Mouse (Mus musculus) heart, embryonic 11.5 days (tissue): ENCODE measurements around the gene Vps54. TPM values are rescaled to one million over a fixed set of nuclear protein-coding genes. Genes with fewer than 3 reads are reported as not detected.

Experiments
- ATAC-seq: fragments of 200-750 bp; cut with Nextera tagmentation; replicated peaks from 2 replicates; pipeline ENCODE4 v1.8.0; 2017; ENCODE audit warnings: moderate library complexity; ENCODE audit not compliant: insufficient number of reproducible peaks, low FRiP score, low TSS enrichment
- H3K27ac ChIP-seq: fragments of 300-500 bp; sonication (generic); 2 replicates; pipeline ENCODE4 v1.5.1; 2014; ENCODE audit warnings: mild to moderate bottlenecking, low read depth, low read length
- H3K27me3 ChIP-seq: fragments of 300-500 bp; sonication (generic); 2 replicates; pipeline ENCODE4 v1.6.1; 2014; ENCODE audit warnings: mild to moderate bottlenecking, low read length, mixed read lengths; ENCODE audit not compliant: control insufficient read depth, insufficient read depth
- H3K36me3 ChIP-seq: fragments of 300-500 bp; sonication (generic); 2 replicates; pipeline ENCODE4 v1.6.1; 2014; ENCODE audit warnings: mild to moderate bottlenecking, low read length, moderate library complexity, mixed read lengths; ENCODE audit not compliant: control insufficient read depth, insufficient read depth
- H3K4me1 ChIP-seq: fragments of 300-500 bp; sonication (generic); 2 replicates; pipeline ENCODE4 v1.6.1; 2014; ENCODE audit warnings: low read length; ENCODE audit not compliant: control insufficient read depth, insufficient read depth
- H3K4me2 ChIP-seq: fragments of 300-500 bp; sonication (generic); 2 replicates; pipeline ENCODE4 v1.6.1; 2014; ENCODE audit warnings: mild to moderate bottlenecking, moderate library complexity
- H3K4me3 ChIP-seq: fragments of 300-500 bp; sonication (generic); 2 replicates; pipeline ENCODE4 v1.5.1; 2014; ENCODE audit warnings: low read depth, low read length
- H3K9ac ChIP-seq: fragments of 300-500 bp; sonication (generic); 2 replicates; pipeline ENCODE4 v1.6.1; 2014; ENCODE audit warnings: mild to moderate bottlenecking, low read depth, low read length, moderate library complexity
- H3K9me3 ChIP-seq: fragments of 300-500 bp; sonication (generic); replicated peaks from 2 replicates; pipeline ENCODE4 v1.6.1; 2016; ENCODE audit warnings: low read length; ENCODE audit not compliant: control insufficient read depth
- WGBS: fragments of 180-500 bp; shearing (Covaris S2); extraction: QIAGEN DNeasy Blood & Tissue Kit; methylation state at CpG from one replicate; pipeline ENCODE4 v1.1.7; 2014; ENCODE audit not compliant: insufficient replicate concordance; 5-methylcytosine and 5-hydroxymethylcytosine counted together
- polyA plus RNA-seq: library from polyadenylated mRNA; unstranded; fragments of >200 nt; fragmentation: Nextera tagmentation; extraction: Ambion mirVana; gene quantifications from 2 replicates; pipeline ENCODE4 v1.2.1, GENCODE M21; 2014

Vps54 gene
- polyA plus RNA-seq, 1 experiment from 2014 or later, result 12.6 TPM

GRCm38 (mm10) chr11:21339088-21339487 lies 100.0 kb downstream of the Vps54 start:
- Histone ChIP-seq H3K27ac (no peak overlapping the region), H3K4me1 (no peaks in the 10 kb centered on the region), H3K4me2 (no peak overlapping the region), H3K27me3 (no peaks in the 10 kb centered on the region), H3K4me3 (no peak overlapping the region), H3K36me3 (0 out of 2 replicates have a peak, but pooled peaks cover 4% of the 10 kb centered on the region), H3K9ac (no peak overlapping the region), H3K9me3 (no peaks in the 10 kb centered on the region)
- 91% methylated on average over 4 of the region's 4 CpGs for WGBS
- ATAC-seq, result no peak

GRCm38 (mm10) chr11:21343490-21343889 lies 104.4 kb downstream of the Vps54 start:
- Histone ChIP-seq H3K4me1 (no peaks in the 10 kb centered on the region), H3K27me3 (no peaks in the 10 kb centered on the region), H3K9ac (no peak overlapping the region), H3K4me3 (no peak overlapping the region), H3K27ac (no peak overlapping the region), H3K9me3 (no peaks in the 10 kb centered on the region), H3K36me3 (0 out of 2 replicates have a peak, but pooled peaks cover 4% of the 10 kb centered on the region), H3K4me2 (no peak overlapping the region)
- no peak for ATAC-seq
- WGBS, result 90% methylated on average over 5 of the region's 5 CpGs

GRCm38 (mm10) chr11:21346020-21346419 lies 106.9 kb downstream of the Vps54 start:
- 85% methylated on average over 3 of the region's 3 CpGs for WGBS
- Histone ChIP-seq H3K36me3 (0 out of 2 replicates have a peak, but pooled peaks cover 6% of the 10 kb centered on the region), H3K27ac (no peak overlapping the region), H3K4me3 (no peak overlapping the region), H3K27me3 (no peaks in the 10 kb centered on the region), H3K4me1 (no peaks in the 10 kb centered on the region), H3K9ac (no peak overlapping the region), H3K4me2 (no peak overlapping the region), H3K9me3 (no peaks in the 10 kb centered on the region)
- no peak for ATAC-seq

- Histone ChIP-seq H3K9me3 (no peaks in the 10 kb centered on the region), H3K27ac (no peak overlapping the region), H3K27me3 (no peaks in the 10 kb centered on the region), H3K4me3 (no peak overlapping the region), H3K4me2 (no peak overlapping the region), H3K36me3 (peaks cover 4% of the 10 kb centered on the region; the same call in 1 of the 2 replicates), H3K9ac (no peak overlapping the region), H3K4me1 (peaks cover 4% of the 10 kb centered on the region; the same call in 1 of the 2 replicates)
- ATAC-seq, result no peak
- WGBS, result 75% methylated on average over 2 of the region's 2 CpGs
Observed at GRCm38 (mm10) chr11:21348890-21349289, 109.8 kb downstream of the Vps54 start.

- WGBS, result 74% methylated on average over 7 of the region's 7 CpGs
Observed at GRCm38 (mm10) chr11:21351296-21351695, 112.2 kb downstream of the Vps54 start.

GRCm38 (mm10) chr11:21363144-21363940 lies 124.3 kb downstream of the Vps54 start:
- H3K36me3 ChIP-seq, result no peaks in the 10 kb centered on the region
- 94% methylated on average over 4 of the region's 4 CpGs for WGBS
- H3K9me3 ChIP-seq, result no peaks in the 10 kb centered on the region
- H3K9ac ChIP-seq, result no peak overlapping the region
- no peaks in the 10 kb centered on the region for H3K27me3 ChIP-seq
- H3K4me3 ChIP-seq, result no peak overlapping the region
- H3K4me1 ChIP-seq, result 0 out of 2 replicates have a peak, but pooled peaks cover 2% of the 10 kb centered on the region
- ATAC-seq, result no peak
- no peak overlapping the region for H3K4me2 ChIP-seq
- H3K27ac ChIP-seq, result no peak overlapping the region

More at GRCm38 (mm10) chr11:21351296-21351695, 112.2 kb downstream of the Vps54 start:
- no peaks in the 10 kb centered on the region for H3K9me3 ChIP-seq
- H3K27me3 ChIP-seq, result no peaks in the 10 kb centered on the region
- H3K9ac ChIP-seq, result no peak overlapping the region
- H3K4me3 ChIP-seq, result no peak overlapping the region
- no peak for ATAC-seq
- H3K4me2 ChIP-seq, result no peak overlapping the region
- H3K36me3 ChIP-seq, result peaks cover 4% of the 10 kb centered on the region; the same call in 1 of the 2 replicates
- H3K27ac ChIP-seq, result no peak overlapping the region
- peaks cover 4% of the 10 kb centered on the region; the same call in 1 of the 2 replicates for H3K4me1 ChIP-seq

- no peaks in the 10 kb centered on the region for H3K9me3 ChIP-seq
- no peak for ATAC-seq
- H3K4me2 ChIP-seq, result peak overlapping the region; percentile 62
- H3K4me1 ChIP-seq, result 0 out of 2 replicates have a peak, but pooled peaks cover 2% of the 10 kb centered on the region
- no peak overlapping the region for H3K9ac ChIP-seq
- no peaks in the 10 kb centered on the region for H3K27me3 ChIP-seq
- H3K4me3 ChIP-seq, result peak overlapping the region; percentile 61
- H3K27ac ChIP-seq, result no peak overlapping the region
- H3K36me3 ChIP-seq, result no peaks in the 10 kb centered on the region
- WGBS, result 28% methylated on average over 7 of the region's 7 CpGs
Observed at GRCm38 (mm10) chr11:21368466-21368865, 129.4 kb downstream of the Vps54 start.

- no peaks in the 10 kb centered on the region for H3K36me3 ChIP-seq
- 0 out of 2 replicates have a peak, but pooled peaks cover 2% of the 10 kb centered on the region for H3K4me1 ChIP-seq
- peak overlapping the region; percentile 84 for H3K9ac ChIP-seq
- no peak for ATAC-seq
- peak overlapping the region; percentile 62 for H3K4me2 ChIP-seq
- H3K9me3 ChIP-seq, result no peaks in the 10 kb centered on the region
- H3K27ac ChIP-seq, result peak overlapping the region; percentile 95
- H3K4me3 ChIP-seq, result peak overlapping the region; percentile 61
- H3K27me3 ChIP-seq, result no peaks in the 10 kb centered on the region
- 12% methylated on average over 9 of the region's 9 CpGs for WGBS
Observed at GRCm38 (mm10) chr11:21369248-21370016, 130.4 kb downstream of the Vps54 start.
